Mouse (Mus musculus) forebrain, embryonic 16.5 days (tissue): ENCODE data around the gene Stat3. TPM values are rescaled to one million over a fixed set of nuclear protein-coding genes. Genes with fewer than 3 reads are reported as not detected.

Experiments
- ATAC-seq: fragments of 200-750 bp; cut with Nextera tagmentation; 2 replicates; pipeline ENCODE4 v1.8.0; 2017; ENCODE audit warnings: mild to moderate bottlenecking, moderate library complexity
- H3K27ac ChIP-seq: fragments of 300-500 bp; sonication (generic); 2 replicates; pipeline ENCODE4 v1.5.1; 2014; ENCODE audit warnings: low read length, control low read depth
- H3K27me3 ChIP-seq: fragments of 300-500 bp; sonication (generic); replicated peaks from 2 replicates; pipeline ENCODE4 v1.6.1; 2014; ENCODE audit warnings: low read length; ENCODE audit not compliant: control insufficient read depth, insufficient read depth
- H3K36me3 ChIP-seq: fragments of 300-500 bp; sonication (generic); 2 replicates; pipeline ENCODE4 v1.6.1; 2014; ENCODE audit not compliant: control insufficient read depth, insufficient read depth
- H3K4me1 ChIP-seq: fragments of 300-500 bp; sonication (generic); replicated peaks from 2 replicates; pipeline ENCODE4 v1.6.1; 2014; ENCODE audit warnings: low read length; ENCODE audit not compliant: control insufficient read depth, insufficient read depth
- H3K4me2 ChIP-seq: fragments of 300-500 bp; sonication (generic); 2 replicates; pipeline ENCODE4 v1.6.1; 2014; ENCODE audit warnings: mild to moderate bottlenecking, low read length, control low read depth
- H3K4me3 ChIP-seq: fragments of 300-500 bp; sonication (generic); replicated peaks from 2 replicates; pipeline ENCODE4 v1.5.1; 2014; ENCODE audit warnings: mild to moderate bottlenecking, low read length, control low read depth
- H3K9ac ChIP-seq: fragments of 300-500 bp; sonication (generic); replicated peaks from 2 replicates; pipeline ENCODE4 v1.6.1; 2014; ENCODE audit warnings: low read depth, low read length, control low read depth
- H3K9me3 ChIP-seq: fragments of 300-500 bp; sonication (generic); 2 replicates; pipeline ENCODE4 v1.6.1; 2016; ENCODE audit warnings: low read length; ENCODE audit not compliant: control insufficient read depth
- WGBS: fragments of 180-500 bp; shearing (Covaris S2); extraction: QIAGEN DNeasy Blood & Tissue Kit; methylation state at CpG from one replicate; pipeline ENCODE4 v1.1.7; 2014; 5-methylcytosine and 5-hydroxymethylcytosine counted together
- polyA plus RNA-seq: library from polyadenylated mRNA; unstranded; fragments of >200 nt; fragmentation: Nextera tagmentation; extraction: Ambion mirVana; gene quantifications from 2 replicates; pipeline ENCODE4 v1.2.1, GENCODE M21; 2015

Gene Stat3
- polyA plus RNA-seq, 1 experiment from 2014 or later, result 31.5 TPM

- Histone ChIP-seq H3K27me3 (peaks cover 51% of the 10 kb centered on the region), H3K36me3 (no peaks in the 10 kb centered on the region), H3K4me3 (no peak overlapping the region), H3K4me1 (peaks cover 11% of the 10 kb centered on the region), H3K9ac (no peak overlapping the region), H3K9me3 (no peaks in the 10 kb centered on the region), H3K4me2 (no peak overlapping the region), H3K27ac (no peak overlapping the region)
- ATAC-seq, result no peak
- 72% methylated on average over 5 of the region's 5 CpGs for WGBS
Measured at GRCm38 (mm10) chr11:100967376-100967775, 28.0 kb upstream of the Stat3 start.

GRCm38 (mm10) chr11:100965760-100966159, 26.4 kb upstream of the Stat3 start:
- peaks cover 11% of the 10 kb centered on the region for H3K4me1 ChIP-seq
- no peak for ATAC-seq
- no peak overlapping the region for H3K27ac ChIP-seq
- no peak overlapping the region for H3K9ac ChIP-seq
- no peaks in the 10 kb centered on the region for H3K36me3 ChIP-seq
- H3K27me3 ChIP-seq, result peaks cover 38% of the 10 kb centered on the region
- no peaks in the 10 kb centered on the region for H3K9me3 ChIP-seq
- no peak overlapping the region for H3K4me3 ChIP-seq
- 73% methylated on average over 6 of the region's 6 CpGs for WGBS
- H3K4me2 ChIP-seq, result no peak overlapping the region

- 80% methylated on average over 6 of the region's 6 CpGs for WGBS
- peaks cover 9% of the 10 kb centered on the region for H3K4me1 ChIP-seq
- no peaks in the 10 kb centered on the region for H3K36me3 ChIP-seq
- H3K27me3 ChIP-seq, result peaks cover 32% of the 10 kb centered on the region
- H3K4me3 ChIP-seq, result no peak overlapping the region
- H3K9ac ChIP-seq, result no peak overlapping the region
- no peaks in the 10 kb centered on the region for H3K9me3 ChIP-seq
- H3K27ac ChIP-seq, result no peak overlapping the region
- no peak for ATAC-seq
- H3K4me2 ChIP-seq, result no peak overlapping the region
Measured at GRCm38 (mm10) chr11:100964901-100965542, 25.7 kb upstream of the Stat3 start.

- peaks cover 29% of the 10 kb centered on the region for H3K27me3 ChIP-seq
- H3K4me2 ChIP-seq, result no peak overlapping the region
- 89% methylated on average over 7 of the region's 7 CpGs for WGBS
- H3K9me3 ChIP-seq, result no peaks in the 10 kb centered on the region
- no peak overlapping the region for H3K4me3 ChIP-seq
- ATAC-seq, result no peak
- no peaks in the 10 kb centered on the region for H3K36me3 ChIP-seq
- H3K9ac ChIP-seq, result no peak overlapping the region
- peaks cover 4% of the 10 kb centered on the region; the same call in 1 of the 2 replicates for H3K4me1 ChIP-seq
- H3K27ac ChIP-seq, result no peak overlapping the region
Measured at GRCm38 (mm10) chr11:100964180-100964579, 24.8 kb upstream of the Stat3 start.

GRCm38 (mm10) chr11:100963647-100964046, 24.3 kb upstream of the Stat3 start:
- H3K9ac ChIP-seq, result no peak overlapping the region
- H3K36me3 ChIP-seq, result no peaks in the 10 kb centered on the region
- H3K27me3 ChIP-seq, result peaks cover 29% of the 10 kb centered on the region
- no peak for ATAC-seq
- H3K4me1 ChIP-seq, result peaks cover 9% of the 10 kb centered on the region
- H3K9me3 ChIP-seq, result no peaks in the 10 kb centered on the region
- whole genome bisulfite sequencing, result 85% methylated on average over 9 of the region's 9 CpGs
- H3K27ac ChIP-seq, result no peak overlapping the region
- no peak overlapping the region for H3K4me2 ChIP-seq
- no peak overlapping the region for H3K4me3 ChIP-seq

- H3K9ac ChIP-seq, result no peak overlapping the region
- H3K36me3 ChIP-seq, result no peaks in the 10 kb centered on the region
- H3K4me3 ChIP-seq, result no peak overlapping the region
- WGBS, result 42% methylated on average over 9 of the region's 9 CpGs
- no peak overlapping the region for H3K4me2 ChIP-seq
- H3K9me3 ChIP-seq, result no peaks in the 10 kb centered on the region
- H3K27me3 ChIP-seq, result peaks cover 31% of the 10 kb centered on the region
- H3K4me1 ChIP-seq, result peaks cover 12% of the 10 kb centered on the region
- ATAC-seq, result no peak
- H3K27ac ChIP-seq, result no peak overlapping the region
Measured at GRCm38 (mm10) chr11:100962371-100962911, 23.1 kb upstream of the Stat3 start.

GRCm38 (mm10) chr11:100960540-100960939, 21.2 kb upstream of the Stat3 start:
- Histone ChIP-seq H3K4me1 (peaks cover 12% of the 10 kb centered on the region), H3K36me3 (no peaks in the 10 kb centered on the region), H3K9me3 (no peaks in the 10 kb centered on the region), H3K4me2 (peak overlapping the region; percentile 31; the same call in 1 of the 2 replicates), H3K4me3 (no peak overlapping the region), H3K9ac (no peak overlapping the region), H3K27me3 (peaks cover 26% of the 10 kb centered on the region), H3K27ac (no peak overlapping the region)
- 3% methylated on average over 6 of the region's 6 CpGs for WGBS
- ATAC-seq, result peak; percentile 87

GRCm38 (mm10) chr11:100959826-100960225, 20.5 kb upstream of the Stat3 start:
- no peaks in the 10 kb centered on the region for H3K9me3 ChIP-seq
- WGBS, result 30% methylated on average over 3 of the region's 3 CpGs

GRCm38 (mm10) chr11:100959464-100959810, 20.1 kb upstream of the Stat3 start:
- Histone ChIP-seq H3K27me3 (peaks cover 26% of the 10 kb centered on the region), H3K4me3 (no peak overlapping the region), H3K4me2 (no peak overlapping the region; the same call in 1 of the 2 replicates), H3K4me1 (peaks cover 12% of the 10 kb centered on the region), H3K9me3 (no peaks in the 10 kb centered on the region), H3K9ac (no peak overlapping the region), H3K27ac (no peak overlapping the region), H3K36me3 (no peaks in the 10 kb centered on the region)
- WGBS, result 3% methylated on average over 14 of the region's 14 CpGs
- no peak for ATAC-seq

More at GRCm38 (mm10) chr11:100959826-100960225, 20.5 kb upstream of the Stat3 start:
- Histone ChIP-seq H3K4me2 (no peak overlapping the region), H3K9ac (no peak overlapping the region), H3K4me3 (no peak overlapping the region), H3K4me1 (peaks cover 12% of the 10 kb centered on the region), H3K36me3 (no peaks in the 10 kb centered on the region), H3K27me3 (peaks cover 26% of the 10 kb centered on the region), H3K27ac (no peak overlapping the region)
- ATAC-seq, result no peak
